9 mouse cellular contexts compared by ENCODE assay signal in genomic region chr9:120410421-120410820, GRCm38 (mm10).
DNase-seq lines count a peak whose midpoint lies in the region; ATAC-seq lines count a peak whose summit lies in the region.
"Had no signal": no experiment of that assay in that cellular context is flagged by ENCODE, and none has a peak within 500 bp of the region (broad histone marks: within the 10 kb centered on the region; RNA-seq: fewer than 3 reads in every experiment).

No protein-coding gene starts in this region.

- DNase-seq in hindbrain, embryonic 14.5 days (ENCODE audit: low spot score) = peak; percentile 59
- peak; percentile 27 to 42 for DNase-seq in CD8-positive naive resting alpha-beta T cell, adult 2 months (ENCODE audit: low read depth in 2 of 2, low spot score in 2 of 2)
- DNase-seq in T-cell, adult 2 months (ENCODE audit: low spot score) = peak; percentile 30
- DNase-seq in embryo, embryonic 10 days (ENCODE audit: low spot score) = peak; percentile 79
- DNase-seq in left cerebral cortex, postnatal 25 days (ENCODE audit: low spot score in 2 of 2) = peak; percentile 60 to 66
- peak; percentile 70 for DNase-seq in retina, postnatal 1 day
- DNase-seq in gastrocnemius, adult 18-20 months (ENCODE audit: low spot score) = no peak

- intact Hi-C loops in left cerebral cortex, postnatal 25 days (cut with DNase I) = no loop called here

- H3K4me2 ChIP-seq in hindbrain, embryonic 14.5 days (replicated peaks) = no peak overlapping the region
- no peak overlapping the region for H3K4me2 ChIP-seq in hindbrain, embryonic 12.5 days (replicated peaks)

- H3K4me3 ChIP-seq in hindbrain, embryonic 14.5 days (replicated peaks; ENCODE audit: low read length) = no peak overlapping the region
- H3K4me3 ChIP-seq in hindbrain, embryonic 12.5 days = no peak overlapping the region
- H3K4me3 ChIP-seq: megakaryocyte, embryonic 14.5 days had no signal

- H3K4me1 ChIP-seq in hindbrain, embryonic 14.5 days (replicated peaks; ENCODE audit: control insufficient read depth, insufficient read depth, low read length) = 0 out of 2 replicates have a peak, but pooled peaks cover 6% of the 10 kb centered on the region
- H3K4me1 ChIP-seq in hindbrain, embryonic 12.5 days = peaks cover 6% of the 10 kb centered on the region; the same call in 1 of the 2 replicates
- H3K4me1 ChIP-seq: megakaryocyte, embryonic 14.5 days had no signal

- no peaks in the 10 kb centered on the region for H3K27me3 ChIP-seq in hindbrain, embryonic 14.5 days (ENCODE audit: control insufficient read depth, insufficient read depth, low read length)
- no peaks in the 10 kb centered on the region for H3K27me3 ChIP-seq in hindbrain, embryonic 12.5 days

- no peak overlapping the region for H3K9ac ChIP-seq in hindbrain, embryonic 14.5 days
- no peak overlapping the region for H3K9ac ChIP-seq in hindbrain, embryonic 12.5 days

- ATAC-seq in hindbrain, embryonic 14.5 days (ENCODE audit: low FRiP score) = no peak
- no peak for ATAC-seq in hindbrain, embryonic 12.5 days (ENCODE audit: low FRiP score)

- no peaks in the 10 kb centered on the region for H3K36me3 ChIP-seq in hindbrain, embryonic 14.5 days (replicated peaks; ENCODE audit: control insufficient read depth, insufficient read depth)
- no peaks in the 10 kb centered on the region for H3K36me3 ChIP-seq in hindbrain, embryonic 12.5 days

- H3K9me3 ChIP-seq in hindbrain, embryonic 14.5 days (ENCODE audit: control insufficient read depth, low read length) = no peaks in the 10 kb centered on the region
- H3K9me3 ChIP-seq in hindbrain, embryonic 12.5 days (replicated peaks) = no peaks in the 10 kb centered on the region

- WGBS in hindbrain, embryonic 14.5 days = 38% methylated on average over 5 of the region's 5 CpGs
- WGBS in hindbrain, embryonic 12.5 days = 33% methylated on average over 5 of the region's 5 CpGs

- H3K27ac ChIP-seq in hindbrain, embryonic 14.5 days = no peak overlapping the region
- no peak overlapping the region for H3K27ac ChIP-seq in hindbrain, embryonic 12.5 days
